Mouse (Mus musculus): Measurements from ENCODE around the gene Plcl1. TPM values are rescaled to one million over a fixed set of nuclear protein-coding genes. Genes with fewer than 3 reads are reported as not detected.

Gene Plcl1
- 1 to 10 TPM; 2.3 to 6.2 TPM for polyA plus RNA-seq (2017; shearing (Covaris generic))

- peak; percentile 95 for ATAC-seq
Measured at GRCm38 (mm10) chr1:55405272-55406022, at the start of gene Plcl1. Plcl1 (plus strand) TSS chr1:55405921.

GRCm38 (mm10) chr1:55362634-55363033, 43.1 kb upstream of the Plcl1 start:
- no peak for ATAC-seq

- peak; percentile 76 for ATAC-seq
Measured at GRCm38 (mm10) chr1:55363044-55363565, 42.6 kb upstream of the Plcl1 start, which contains the start of gene Boll. Boll (minus strand) TSS chr1:55363469.

GRCm38 (mm10) chr1:55363586-55363985, 42.1 kb upstream of the Plcl1 start:
- ATAC-seq: peak; percentile 99

GRCm38 (mm10) chr1:55372626-55373025, 33.1 kb upstream of the Plcl1 start:
- ATAC-seq: peak; percentile 43

- ATAC-seq: no peak
Measured at GRCm38 (mm10) chr1:55380527-55380926, 25.2 kb upstream of the Plcl1 start.

- ATAC-seq: peak; percentile 94
Measured at GRCm38 (mm10) chr1:55383114-55383773, 22.5 kb upstream of the Plcl1 start.

GRCm38 (mm10) chr1:55399891-55400290, 5.8 kb upstream of the Plcl1 start:
- no peak for ATAC-seq

- peak; percentile 32 for ATAC-seq
Measured at GRCm38 (mm10) chr1:55404439-55404838, 1.3 kb upstream of the Plcl1 start.

GRCm38 (mm10) chr1:55406023-55406413, 297 bp downstream of the Plcl1 start:
- ATAC-seq: peak; percentile 8

- peak; percentile 6 for ATAC-seq
Measured at GRCm38 (mm10) chr1:55406531-55407375, 1.0 kb downstream of the Plcl1 start.

GRCm38 (mm10) chr1:55410670-55411069, 4.9 kb downstream of the Plcl1 start:
- peak; percentile 10 for ATAC-seq

- no peak for ATAC-seq
Measured at GRCm38 (mm10) chr1:55411079-55411478, 5.4 kb downstream of the Plcl1 start.

GRCm38 (mm10) chr1:55412569-55412968, 6.8 kb downstream of the Plcl1 start:
- ATAC-seq: no peak

GRCm38 (mm10) chr1:55413534-55413933, 7.8 kb downstream of the Plcl1 start:
- peak; percentile 67 for ATAC-seq

GRCm38 (mm10) chr1:55418968-55419367, 13.2 kb downstream of the Plcl1 start:
- ATAC-seq: no peak

- no peak for ATAC-seq
Measured at GRCm38 (mm10) chr1:55427607-55428006, 21.9 kb downstream of the Plcl1 start.

- ATAC-seq: no peak
Measured at GRCm38 (mm10) chr1:55429051-55429450, 23.3 kb downstream of the Plcl1 start.

- ATAC-seq: no peak
Measured at GRCm38 (mm10) chr1:55429708-55430107, 24.0 kb downstream of the Plcl1 start.

GRCm38 (mm10) chr1:55430587-55430986, 24.9 kb downstream of the Plcl1 start:
- peak; percentile 81 for ATAC-seq

- ATAC-seq: no peak
Measured at GRCm38 (mm10) chr1:55436589-55436988, 30.9 kb downstream of the Plcl1 start.

- no peak for ATAC-seq
Measured at GRCm38 (mm10) chr1:55437095-55437494, 31.4 kb downstream of the Plcl1 start.

GRCm38 (mm10) chr1:55438617-55439016, 32.9 kb downstream of the Plcl1 start:
- no peak for ATAC-seq
